Mouse (Mus musculus) adrenal gland, postnatal 4 days (tissue): ENCODE results near the gene Serpinf2. TPM values are rescaled to one million over a fixed set of nuclear protein-coding genes. Genes with fewer than 3 reads are reported as not detected.

Experiments used
- DNase-seq, 2 experiments: peaks; one replicate each; pipeline ENCODE4 v3.0.0; 2021 to 2022; ENCODE audit warnings: low spot score in 2 of 2, mixed read lengths in 2 of 2
- total RNA-seq, 2 experiments: library from RNA; stranded (reverse); gene quantifications; 2 replicates each; pipeline ENCODE4 v1.2.3; 2021

Serpinf2 gene
- total RNA-seq, 2 experiments from 2014 or later: 12.4 to 127 TPM

GRCm38 (mm10) chr11:75438194-75438593 lies 1.2 kb downstream of the Serpinf2 start:
- no peak for DNase-seq

- DNase-seq: no peak
These were observed 5.3 kb downstream of the Serpinf2 start for GRCm38 (mm10) chr11:75434138-75434537.

- DNase-seq: no peak
These were observed 8.1 kb downstream of the Serpinf2 start for GRCm38 (mm10) chr11:75431307-75431706.

- DNase-seq: no peak
These were observed 10.2 kb downstream of the Serpinf2 start for GRCm38 (mm10) chr11:75429019-75429705.

- no peak for DNase-seq
These were observed 14.9 kb downstream of the Serpinf2 start for GRCm38 (mm10) chr11:75424459-75424858.

GRCm38 (mm10) chr11:75424033-75424432 lies 15.4 kb downstream of the Serpinf2 start:
- no peak for DNase-seq

GRCm38 (mm10) chr11:75423091-75423490 lies 16.3 kb downstream of the Serpinf2 start:
- no peak for DNase-seq

- no peak for DNase-seq
These were observed 17.2 kb downstream of the Serpinf2 start, which contains the start of gene Serpinf1 for GRCm38 (mm10) chr11:75422013-75422792. Gene Serpinf1 (minus strand): TSS chr11:75422701.

GRCm38 (mm10) chr11:75421375-75422012 lies 17.9 kb downstream of the Serpinf2 start:
- DNase-seq: no peak

GRCm38 (mm10) chr11:75420810-75421374 lies 18.5 kb downstream of the Serpinf2 start:
- no peak for DNase-seq

- no peak for DNase-seq
These were observed 19.4 kb downstream of the Serpinf2 start for GRCm38 (mm10) chr11:75420037-75420436.

GRCm38 (mm10) chr11:75415994-75416393 lies 23.4 kb downstream of the Serpinf2 start:
- no peak for DNase-seq

- DNase-seq: no peak
These were observed 24.3 kb downstream of the Serpinf2 start for GRCm38 (mm10) chr11:75415096-75415495.

- DNase-seq: no peak
These were observed 28.8 kb downstream of the Serpinf2 start for GRCm38 (mm10) chr11:75410591-75410990.

GRCm38 (mm10) chr11:75409679-75410575 lies 29.5 kb downstream of the Serpinf2 start:
- no peak for DNase-seq

GRCm38 (mm10) chr11:75406865-75407264 lies 32.5 kb downstream of the Serpinf2 start:
- no peak for DNase-seq

GRCm38 (mm10) chr11:75406104-75406503 lies 33.3 kb downstream of the Serpinf2 start:
- no peak for DNase-seq

GRCm38 (mm10) chr11:75404801-75405200 lies 34.6 kb downstream of the Serpinf2 start:
- DNase-seq: no peak

GRCm38 (mm10) chr11:75403301-75404052 lies 35.9 kb downstream of the Serpinf2 start:
- DNase-seq: no peak

GRCm38 (mm10) chr11:75402271-75402690 lies 37.1 kb downstream of the Serpinf2 start:
- DNase-seq: no peak
